Comparison of ENCODE assay signal across 16 mouse cellular contexts in the genomic region with DNA sequence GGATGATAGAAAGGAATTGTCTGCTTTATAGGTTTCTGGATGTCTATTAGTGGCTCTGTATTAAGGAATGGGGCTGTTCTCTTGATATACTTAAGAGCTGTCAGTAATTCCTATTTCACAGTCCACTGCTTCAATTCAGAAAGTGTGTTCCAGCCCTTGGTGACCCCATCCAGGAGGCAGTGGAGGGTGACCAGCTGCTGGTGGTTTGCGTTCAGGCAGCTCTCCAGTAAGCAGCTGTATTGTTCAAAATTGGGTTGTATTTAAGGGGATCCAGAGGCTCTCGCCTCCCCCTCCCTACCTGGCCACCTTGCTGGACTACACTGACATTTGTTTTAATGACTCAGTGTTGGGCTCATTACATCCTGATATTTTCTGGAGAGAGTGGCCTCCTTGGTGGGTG.
DNase-seq lines count a peak whose midpoint lies in the region; ATAC-seq and TF ChIP-seq lines count a peak whose summit lies in the region.
"Had no signal": no experiment of that assay in that cellular context is flagged by ENCODE, and none has a peak within 500 bp of the region (broad histone marks: within the 10 kb centered on the region; RNA-seq: fewer than 3 reads in every experiment).

No protein-coding gene starts in this region.

- ATAC-seq in midbrain, embryonic 11.5 days (ENCODE audit: low FRiP score) = peak; percentile 57; the same call in 1 of the 2 replicates
- no peak for ATAC-seq in midbrain, postnatal 0 days (ENCODE audit: low FRiP score)
- ATAC-seq: Patski had no signal

- H3K9me3 ChIP-seq in midbrain, embryonic 11.5 days (ENCODE audit: control insufficient read depth, low read length) = no peaks in the 10 kb centered on the region
- H3K9me3 ChIP-seq in midbrain, postnatal 0 days (ENCODE audit: low read length) = no peaks in the 10 kb centered on the region
- no peaks in the 10 kb centered on the region for H3K9me3 ChIP-seq in embryonic facial prominence, embryonic 10.5 days
- H3K9me3 ChIP-seq: limb, embryonic 10.5 days; liver, embryonic 15.5 days; midbrain, embryonic 12.5 days had no signal

- H3K4me2 ChIP-seq in midbrain, embryonic 11.5 days = no peak overlapping the region
- H3K4me2 ChIP-seq in midbrain, postnatal 0 days (ENCODE audit: low read depth, low read length, poor library complexity, severe bottlenecking) = no peak overlapping the region
- H3K4me2 ChIP-seq: liver, embryonic 15.5 days; midbrain, embryonic 12.5 days had no signal

- DNase-seq in midbrain, embryonic 11.5 days (ENCODE audit: low spot score, missing footprints) = no peak
- no peak for DNase-seq in midbrain, postnatal 0 days (ENCODE audit: low spot score)
- peak; percentile 13 for DNase-seq in embryonic facial prominence, embryonic 10.5 days (ENCODE audit: low spot score)
- DNase-seq in kidney, postnatal 14 days = peak; percentile 17
- peak; percentile 59 for DNase-seq in retina, embryonic 14.5 days (ENCODE audit: low spot score)
- DNase-seq in layer of hippocampus, adult 9-11 months = no peak
- DNase-seq in right cerebral cortex, postnatal 4 days = no peak
- DNase-seq: cerebellum, postnatal 10 days; gastrocnemius, postnatal 36 days; thymus, postnatal 4 days had no signal

- H3K27me3 ChIP-seq in midbrain, embryonic 11.5 days (ENCODE audit: control insufficient read depth, insufficient read depth, low read length) = no peaks in the 10 kb centered on the region
- H3K27me3 ChIP-seq in midbrain, postnatal 0 days (ENCODE audit: insufficient read depth, low read length) = no peaks in the 10 kb centered on the region
- no peaks in the 10 kb centered on the region for H3K27me3 ChIP-seq in embryonic facial prominence, embryonic 10.5 days (replicated peaks; ENCODE audit: low read depth, poor library complexity, severe bottlenecking)
- H3K27me3 ChIP-seq: CH12.LX; liver, embryonic 15.5 days; midbrain, embryonic 12.5 days; Patski had no signal

- H3K4me3 ChIP-seq in midbrain, embryonic 11.5 days (ENCODE audit: low read depth, low read length) = no peak overlapping the region
- H3K4me3 ChIP-seq in midbrain, postnatal 0 days (ENCODE audit: low read depth, low read length) = no peak overlapping the region
- no peak overlapping the region for H3K4me3 ChIP-seq in embryonic facial prominence, embryonic 10.5 days
- H3K4me3 ChIP-seq: limb, embryonic 10.5 days; liver, embryonic 15.5 days; midbrain, embryonic 12.5 days had no signal

- no peaks in the 10 kb centered on the region for H3K36me3 ChIP-seq in midbrain, embryonic 11.5 days (ENCODE audit: control insufficient read depth, insufficient read depth, low read length)
- H3K36me3 ChIP-seq in midbrain, postnatal 0 days (ENCODE audit: insufficient read depth, low read length) = no peaks in the 10 kb centered on the region
- no peaks in the 10 kb centered on the region for H3K36me3 ChIP-seq in embryonic facial prominence, embryonic 10.5 days (replicated peaks)
- H3K36me3 ChIP-seq: limb, embryonic 10.5 days; liver, embryonic 15.5 days; midbrain, embryonic 12.5 days had no signal

- 26% methylated on average over 2 of the region's 2 CpGs for WGBS in midbrain, embryonic 11.5 days
- WGBS in midbrain, postnatal 0 days = 32% methylated on average over 2 of the region's 2 CpGs
- 43% methylated on average over 2 of the region's 2 CpGs for WGBS in embryonic facial prominence, embryonic 10.5 days

- no peak for TF ChIP-seq CTCF in midbrain, postnatal 0 days (IDR thresholded peaks at IDR 0.05)

- H3K27ac ChIP-seq in midbrain, embryonic 11.5 days (ENCODE audit: low read depth, low read length) = no peak overlapping the region
- no peak overlapping the region for H3K27ac ChIP-seq in midbrain, postnatal 0 days (ENCODE audit: low read depth, low read length)
- no peak overlapping the region for H3K27ac ChIP-seq in embryonic facial prominence, embryonic 10.5 days (replicated peaks)
- H3K27ac ChIP-seq: limb, embryonic 10.5 days; liver, embryonic 15.5 days; midbrain, embryonic 12.5 days; stomach, postnatal 0 days had no signal

- no peaks in the 10 kb centered on the region for H3K4me1 ChIP-seq in midbrain, embryonic 11.5 days (ENCODE audit: control insufficient read depth, insufficient read depth, low read length)
- H3K4me1 ChIP-seq in midbrain, postnatal 0 days (ENCODE audit: insufficient read depth, low read length) = no peaks in the 10 kb centered on the region
- H3K4me1 ChIP-seq in embryonic facial prominence, embryonic 10.5 days = 0 out of 2 replicates have a peak, but pooled peaks cover 3% of the 10 kb centered on the region
- H3K4me1 ChIP-seq: liver, embryonic 15.5 days; midbrain, embryonic 12.5 days had no signal

- H3K9ac ChIP-seq in midbrain, embryonic 11.5 days (ENCODE audit: low read length) = no peak overlapping the region
- H3K9ac ChIP-seq in midbrain, postnatal 0 days (replicated peaks; ENCODE audit: low read length, poor library complexity, severe bottlenecking) = no peak overlapping the region
- H3K9ac ChIP-seq: liver, embryonic 15.5 days; midbrain, embryonic 12.5 days had no signal

Comparison
In these comparisons a context has a peak if more than half of its experiments do, and no peak if none do; other contexts are left out.
1. DNase-seq: peak in embryonic facial prominence, embryonic 10.5 days (single experiment), kidney, postnatal 14 days (single experiment) and retina, embryonic 14.5 days (single experiment); none in midbrain, embryonic 11.5 days (single experiment), midbrain, postnatal 0 days (single experiment), layer of hippocampus, adult 9-11 months (single experiment) and right cerebral cortex, postnatal 4 days (single experiment).